Mouse (Mus musculus): ENCODE results near the gene Ccpg1os. TPM values are rescaled to one million over a fixed set of nuclear protein-coding genes. Genes with fewer than 3 reads are reported as not detected.

Gene Ccpg1os
- polyA plus RNA-seq, 1 experiment from 2014 or later: 10.7 TPM

DNA sequence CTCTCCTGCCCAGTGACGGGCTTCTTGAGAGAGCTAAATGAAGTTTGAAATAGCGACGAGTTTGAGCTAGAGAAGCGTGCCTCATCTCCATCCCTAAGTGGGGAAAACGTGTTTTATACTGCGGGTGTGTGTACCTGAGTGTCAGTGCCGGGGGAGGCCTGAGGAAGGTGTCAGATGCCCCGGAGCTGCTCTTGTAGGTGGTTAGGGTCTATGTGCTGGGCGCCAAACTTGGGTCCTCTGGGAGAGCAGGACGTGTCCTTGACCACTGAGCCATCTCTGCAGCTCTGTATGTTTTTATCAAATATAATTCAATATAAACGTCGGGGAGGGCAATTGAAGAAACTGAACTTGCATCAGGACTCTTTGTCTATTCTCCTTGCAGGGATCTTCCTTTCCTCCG lies 40.9 kb downstream of the Ccpg1os start:
- H3K4me2 ChIP-seq (replicated peaks): no peak overlapping the region
- peaks cover 52% of the 10 kb centered on the region for H3K36me3 ChIP-seq
- H3K4me3 ChIP-seq: no peak overlapping the region
- no peak for ATAC-seq (ENCODE audit: low FRiP score, low read depth)
- no peaks in the 10 kb centered on the region for H3K27me3 ChIP-seq
- WGBS: 89% methylated on average over 13 of the region's 13 CpGs
- H3K9ac ChIP-seq: no peak overlapping the region
- no peaks in the 10 kb centered on the region for H3K4me1 ChIP-seq
- no peak overlapping the region for H3K27ac ChIP-seq
- peaks cover 9% of the 10 kb centered on the region; the same call in 1 of the 2 replicates for H3K9me3 ChIP-seq

DNA sequence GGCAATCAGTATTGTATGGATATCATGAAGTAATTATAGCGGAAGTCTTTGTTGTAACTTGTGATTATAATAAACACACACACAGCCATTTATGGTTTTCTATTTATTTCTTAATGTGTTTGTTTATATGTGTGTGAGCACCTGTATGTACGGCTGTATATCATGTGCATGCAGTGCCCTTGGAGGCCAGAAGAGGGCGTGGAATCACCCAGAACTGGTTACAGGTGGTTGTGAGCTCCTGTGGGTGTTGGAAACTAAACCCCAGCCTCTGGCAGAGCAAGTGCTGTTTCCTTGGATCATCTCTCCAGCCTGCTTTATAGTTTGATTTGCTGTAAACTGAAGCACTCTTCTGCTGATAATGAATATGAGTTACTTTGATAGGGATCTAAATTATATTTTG lies 41.8 kb downstream of the Ccpg1os start:
- Histone ChIP-seq H3K27ac (no peak overlapping the region), H3K4me1 (no peaks in the 10 kb centered on the region), H3K9me3 (peaks cover 9% of the 10 kb centered on the region; the same call in 1 of the 2 replicates), H3K36me3 (peaks cover 52% of the 10 kb centered on the region), H3K9ac (no peak overlapping the region), H3K4me2 (replicated peaks) (no peak overlapping the region), H3K27me3 (no peaks in the 10 kb centered on the region), H3K4me3 (no peak overlapping the region)
- no peak for ATAC-seq (ENCODE audit: low FRiP score, low read depth)
- 59% methylated on average over 3 of the region's 3 CpGs for WGBS

DNA sequence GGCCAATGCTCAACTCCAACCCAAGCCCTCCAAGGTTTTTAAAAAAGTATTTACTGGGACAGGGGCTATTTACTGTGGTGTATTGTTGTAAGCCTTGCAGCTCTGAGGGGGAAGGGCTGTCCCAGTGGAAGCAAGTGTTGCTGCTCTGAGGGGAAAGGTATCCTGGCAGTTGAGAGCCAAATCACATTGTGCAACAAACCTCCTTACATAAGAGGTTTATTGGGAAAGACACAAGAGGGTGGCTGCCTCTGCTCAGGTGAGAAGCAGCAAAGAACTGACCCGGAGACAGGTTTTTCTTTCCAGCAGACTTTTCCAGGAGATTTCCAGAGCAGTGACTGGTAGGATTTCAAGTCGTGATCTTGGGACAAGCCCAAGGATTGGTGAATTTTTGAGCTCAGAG lies 48.9 kb downstream of the Ccpg1os start:
- H3K4me3 ChIP-seq: no peak overlapping the region
- H3K4me1 ChIP-seq: no peaks in the 10 kb centered on the region
- H3K9me3 ChIP-seq: no peaks in the 10 kb centered on the region; the same call in 1 of the 2 replicates
- H3K36me3 ChIP-seq: peaks cover 44% of the 10 kb centered on the region
- no peaks in the 10 kb centered on the region for H3K27me3 ChIP-seq
- no peak overlapping the region for H3K9ac ChIP-seq
- H3K27ac ChIP-seq: no peak overlapping the region
- H3K4me2 ChIP-seq (replicated peaks): no peak overlapping the region
- no peak for ATAC-seq (ENCODE audit: low FRiP score, low read depth)
- WGBS: 78% methylated on average over 2 of the region's 2 CpGs

DNA sequence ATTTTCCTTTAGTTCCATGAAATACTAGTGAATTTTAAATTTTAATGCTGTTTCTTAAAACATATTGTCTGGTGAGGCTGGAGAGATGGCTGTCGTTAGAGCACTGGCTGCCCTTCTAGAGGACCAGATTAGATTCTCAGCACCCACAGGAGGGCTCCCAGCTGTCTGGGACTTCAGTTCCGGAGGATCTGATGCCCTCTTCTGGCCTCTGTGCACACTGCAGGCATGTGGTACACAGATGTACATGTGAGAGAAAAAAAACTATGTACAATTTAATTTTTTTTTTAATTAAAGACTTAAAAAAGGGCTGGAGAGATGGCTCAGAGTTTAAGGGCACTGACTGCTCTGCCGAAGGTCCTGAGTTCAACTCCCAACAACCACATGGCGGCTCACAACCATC lies 49.9 kb downstream of the Ccpg1os start:
- Histone ChIP-seq H3K36me3 (peaks cover 43% of the 10 kb centered on the region), H3K4me2 (replicated peaks) (no peak overlapping the region), H3K9ac (no peak overlapping the region), H3K27me3 (no peaks in the 10 kb centered on the region), H3K27ac (no peak overlapping the region), H3K4me3 (no peak overlapping the region), H3K9me3 (no peaks in the 10 kb centered on the region; the same call in 1 of the 2 replicates), H3K4me1 (no peaks in the 10 kb centered on the region)
- no peak for ATAC-seq (ENCODE audit: low FRiP score, low read depth)
- 88% methylated on average over 4 of the region's 4 CpGs for WGBS

DNA sequence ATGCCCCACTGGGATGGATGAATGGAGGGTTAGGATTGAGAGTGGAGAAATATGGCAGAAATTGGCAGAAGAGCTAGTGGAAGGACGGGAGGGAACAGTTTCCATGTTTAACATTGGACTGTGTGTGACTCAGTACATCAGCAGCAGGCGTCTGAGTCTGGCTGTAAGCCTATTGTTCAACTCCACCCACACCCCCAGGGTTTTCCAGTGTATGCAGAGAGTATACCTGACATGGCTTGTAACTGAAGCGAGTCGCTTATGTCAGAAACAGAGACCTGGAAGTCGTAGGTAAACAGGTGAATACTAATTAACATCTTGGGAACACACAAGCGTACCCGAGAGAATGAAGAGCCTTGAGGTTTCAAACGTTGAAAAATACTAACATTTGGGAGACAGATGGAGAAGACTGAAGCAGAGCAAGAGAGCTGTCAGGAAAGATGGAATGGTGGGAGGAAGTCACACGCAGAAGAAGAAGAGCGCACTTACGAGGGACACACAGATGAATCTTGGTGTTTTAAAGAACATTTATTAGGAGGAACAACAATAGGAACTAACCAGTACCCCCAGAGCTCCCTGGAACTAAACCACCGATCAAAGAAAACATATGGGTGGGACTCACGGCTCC lies 53.9 kb downstream of the Ccpg1os start:
- Histone ChIP-seq H3K4me1 (peaks cover 17% of the 10 kb centered on the region), H3K36me3 (peaks cover 47% of the 10 kb centered on the region), H3K27me3 (no peaks in the 10 kb centered on the region), H3K9ac (no peak overlapping the region), H3K4me3 (no peak overlapping the region), H3K27ac (no peak overlapping the region), H3K4me2 (replicated peaks) (no peak overlapping the region), H3K9me3 (no peaks in the 10 kb centered on the region; the same call in 1 of the 2 replicates)
- 78% methylated on average over 13 of the region's 13 CpGs for WGBS
- no peak for ATAC-seq (ENCODE audit: low FRiP score, low read depth)

Small RNA genes within 50 kb of the gene (microRNA-seq; reads per million reads assigned to microRNA genes)
- gene Gm27353: not detected

Other genes starting within 250 kb of the Ccpg1os start
- gene Prtg, start 178.5 kb downstream of the Ccpg1os start, polyA plus RNA-seq (2015; fragmentation: Nextera tagmentation; extraction: Ambion mirVana): 0.36 and 1.0 TPM in 2 replicates
- 9.2 and 9.9 TPM in 2 replicates for gene Pygo1, start 59.7 kb downstream of the Ccpg1os start, polyA plus RNA-seq (2015; fragmentation: Nextera tagmentation; extraction: Ambion mirVana)
- gene Dyx1c1, start 26.6 kb downstream of the Ccpg1os start, polyA plus RNA-seq (2015; fragmentation: Nextera tagmentation; extraction: Ambion mirVana): 1.6 TPM in 2 replicates
- gene Gm44503, start 26.5 kb downstream of the Ccpg1os start, polyA plus RNA-seq (2015; fragmentation: Nextera tagmentation; extraction: Ambion mirVana): not detected in 2 replicates
- 22.8 and 23.6 TPM in 2 replicates for gene Ccpg1, start within 50 bp of the Ccpg1os start, polyA plus RNA-seq (2015; fragmentation: Nextera tagmentation; extraction: Ambion mirVana)
- gene Pigb, start 55.0 kb upstream of the Ccpg1os start, polyA plus RNA-seq (2015; fragmentation: Nextera tagmentation; extraction: Ambion mirVana): 10.5 and 13.0 TPM in 2 replicates
- 8.6 and 8.8 TPM in 2 replicates for gene Rab27a, start 59.5 kb upstream of the Ccpg1os start, polyA plus RNA-seq (2015; fragmentation: Nextera tagmentation; extraction: Ambion mirVana)
- gene Khdc3, start 116.5 kb upstream of the Ccpg1os start, polyA plus RNA-seq (2015; fragmentation: Nextera tagmentation; extraction: Ambion mirVana): 0.22 TPM in 1 of 2 replicates, not detected in the other
- not detected in 2 replicates for gene Gm20509, start 117.1 kb upstream of the Ccpg1os start, polyA plus RNA-seq (2015; fragmentation: Nextera tagmentation; extraction: Ambion mirVana)
- gene Rsl24d1, start 128.0 kb upstream of the Ccpg1os start, polyA plus RNA-seq (2015; fragmentation: Nextera tagmentation; extraction: Ambion mirVana): 138 TPM in 2 replicates

Data from limb, embryonic 13.5 days (tissue).